Mouse (Mus musculus) limb, embryonic 10.5 days (tissue): ENCODE data around the gene Gria1. TPM values are rescaled to one million over a fixed set of nuclear protein-coding genes. Genes with fewer than 3 reads are reported as not detected.
A peak's percentile ranks its signal among the peaks of the same experiment; 100 is the strongest.

Experiments used
- DNase-seq: peaks from one replicate; pipeline ENCODE4 v3.0.0-alpha.2; 2017; ENCODE audit warnings: low spot score
- H3K27ac ChIP-seq: fragments of 300-500 bp; sonication (generic); 2 replicates; pipeline ENCODE4 v1.5.1; 2016; ENCODE audit warnings: mild to moderate bottlenecking
- H3K27me3 ChIP-seq: fragments of 300-500 bp; sonication (generic); 2 replicates; pipeline ENCODE4 v1.6.1; 2016; ENCODE audit warnings: low read depth, mild to moderate bottlenecking; ENCODE audit not compliant: poor library complexity, severe bottlenecking
- H3K36me3 ChIP-seq: fragments of 300-500 bp; sonication (generic); 2 replicates; pipeline ENCODE4 v1.6.1; 2016; ENCODE audit warnings: mild to moderate bottlenecking, moderate library complexity
- H3K4me1 ChIP-seq: fragments of 300-500 bp; sonication (generic); 2 replicates; pipeline ENCODE4 v1.6.1; 2016
- H3K4me3 ChIP-seq: fragments of 300-500 bp; sonication (generic); 2 replicates; pipeline ENCODE4 v1.5.1; 2016; ENCODE audit warnings: mild to moderate bottlenecking, moderate library complexity
- H3K9me3 ChIP-seq: fragments of 300-500 bp; sonication (generic); replicated peaks from 2 replicates; pipeline ENCODE4 v1.6.1; 2016; ENCODE audit warnings: mild to moderate bottlenecking
- WGBS: fragments of 180-500 bp; shearing (Covaris S2); methylation state at CpG from one replicate; pipeline ENCODE4 v1.1.7; 2016; 5-methylcytosine and 5-hydroxymethylcytosine counted together
- polyA plus RNA-seq: library from polyadenylated mRNA; unstranded; fragments of >200 nt; fragmentation: Nextera tagmentation; extraction: Ambion mirVana; gene quantifications from 2 replicates; pipeline ENCODE4 v1.2.1, GENCODE M21; 2016

The Gria1 gene
- polyA plus RNA-seq, 1 experiment from 2014 or later = 0.48 TPM

- H3K27ac ChIP-seq = no peak overlapping the region
- H3K4me3 ChIP-seq = no peak overlapping the region
- H3K36me3 ChIP-seq = no peaks in the 10 kb centered on the region
- DNase-seq = no peak
- no peaks in the 10 kb centered on the region for H3K9me3 ChIP-seq
- H3K27me3 ChIP-seq = no peaks in the 10 kb centered on the region
- 88% methylated on average over 2 of the region's 2 CpGs for WGBS
- no peaks in the 10 kb centered on the region for H3K4me1 ChIP-seq
Observed at GRCm38 (mm10) chr11:57286119-57286518, 274.9 kb downstream of the Gria1 start.

GRCm38 (mm10) chr11:57297376-57297775 lies 286.2 kb downstream of the Gria1 start:
- Histone ChIP-seq H3K27ac (no peak overlapping the region), H3K27me3 (no peaks in the 10 kb centered on the region), H3K4me1 (peaks cover 4% of the 10 kb centered on the region; the same call in 1 of the 2 replicates), H3K9me3 (no peaks in the 10 kb centered on the region), H3K4me3 (no peak overlapping the region), H3K36me3 (no peaks in the 10 kb centered on the region)
- DNase-seq = no peak
- 92% methylated on average over 8 of the region's 8 CpGs for WGBS

DNA sequence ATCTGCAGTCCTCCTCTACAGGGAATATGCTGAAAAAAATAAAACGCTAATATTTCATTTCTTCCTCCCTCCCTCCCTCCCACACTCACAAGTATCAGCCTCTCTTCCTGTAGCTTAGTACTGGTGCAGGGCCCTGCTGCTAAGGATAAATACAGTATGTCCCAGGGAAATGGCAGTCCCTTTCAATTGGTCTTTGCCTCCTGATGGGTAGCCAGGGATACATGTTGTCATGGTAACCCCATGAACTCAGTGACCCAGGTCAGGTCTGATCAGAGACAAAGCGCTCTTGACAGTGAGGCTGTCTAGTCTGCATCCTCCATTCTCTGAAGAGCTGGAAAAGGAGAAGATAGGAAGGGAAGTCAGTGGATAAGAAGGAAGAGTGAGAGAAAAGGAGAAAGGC lies 287.1 kb downstream of the Gria1 start:
- Histone ChIP-seq H3K4me3 (no peak overlapping the region), H3K4me1 (peaks cover 4% of the 10 kb centered on the region; the same call in 1 of the 2 replicates), H3K27me3 (no peaks in the 10 kb centered on the region), H3K27ac (no peak overlapping the region), H3K36me3 (no peaks in the 10 kb centered on the region), H3K9me3 (no peaks in the 10 kb centered on the region)
- 54% methylated on average over 2 of the region's 2 CpGs for WGBS
- no peak for DNase-seq

- DNase-seq = no peak
- Histone ChIP-seq H3K27ac (no peak overlapping the region), H3K4me1 (peaks cover 4% of the 10 kb centered on the region; the same call in 1 of the 2 replicates), H3K9me3 (no peaks in the 10 kb centered on the region), H3K36me3 (no peaks in the 10 kb centered on the region), H3K27me3 (no peaks in the 10 kb centered on the region), H3K4me3 (no peak overlapping the region)
Observed at GRCm38 (mm10) chr11:57298665-57299064, 287.5 kb downstream of the Gria1 start.

DNA sequence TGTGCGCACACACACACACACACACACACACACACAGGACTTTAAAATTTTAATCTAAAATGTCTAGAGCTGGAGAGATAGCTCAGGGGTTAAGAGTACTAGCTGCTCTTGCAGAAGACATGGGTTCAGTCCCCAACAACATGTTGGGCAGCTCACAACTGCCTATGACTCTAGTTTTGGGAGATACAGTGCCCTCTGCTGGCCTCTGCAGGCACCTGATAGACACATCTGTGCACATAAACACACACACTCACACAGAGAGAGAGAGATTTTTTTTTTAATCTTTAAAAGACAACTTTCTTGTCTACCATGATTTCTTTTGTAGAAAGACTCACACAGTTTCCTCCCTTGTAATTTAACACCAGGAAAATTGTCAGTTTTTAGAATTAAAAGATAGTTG lies 292.4 kb downstream of the Gria1 start:
- 100% methylated on average over 1 of the region's 1 CpGs for WGBS
- no peaks in the 10 kb centered on the region for H3K9me3 ChIP-seq
- H3K27ac ChIP-seq = no peak overlapping the region
- no peak overlapping the region for H3K4me3 ChIP-seq
- no peaks in the 10 kb centered on the region for H3K36me3 ChIP-seq
- no peaks in the 10 kb centered on the region for H3K27me3 ChIP-seq
- H3K4me1 ChIP-seq = no peaks in the 10 kb centered on the region
- no peak for DNase-seq

GRCm38 (mm10) chr11:57306116-57306515 lies 294.9 kb downstream of the Gria1 start:
- no peaks in the 10 kb centered on the region for H3K27me3 ChIP-seq
- no peak overlapping the region for H3K4me3 ChIP-seq
- no peaks in the 10 kb centered on the region for H3K4me1 ChIP-seq
- 92% methylated on average over 2 of the region's 2 CpGs for WGBS
- no peak for DNase-seq
- H3K36me3 ChIP-seq = no peaks in the 10 kb centered on the region
- H3K9me3 ChIP-seq = no peaks in the 10 kb centered on the region
- no peak overlapping the region for H3K27ac ChIP-seq

- WGBS = 93% methylated on average over 1 of the region's 1 CpGs
- DNase-seq = no peak
- Histone ChIP-seq H3K27me3 (no peaks in the 10 kb centered on the region), H3K27ac (no peak overlapping the region), H3K4me1 (no peaks in the 10 kb centered on the region), H3K36me3 (no peaks in the 10 kb centered on the region), H3K4me3 (no peak overlapping the region), H3K9me3 (no peaks in the 10 kb centered on the region)
Observed at GRCm38 (mm10) chr11:57306892-57307291, 295.7 kb downstream of the Gria1 start.

- WGBS = 88% methylated on average over 3 of the region's 3 CpGs
- no peak for DNase-seq
- Histone ChIP-seq H3K36me3 (no peaks in the 10 kb centered on the region), H3K9me3 (no peaks in the 10 kb centered on the region), H3K27me3 (no peaks in the 10 kb centered on the region), H3K4me1 (no peaks in the 10 kb centered on the region), H3K4me3 (no peak overlapping the region), H3K27ac (no peak overlapping the region)
Observed at GRCm38 (mm10) chr11:57317063-57317462, 305.9 kb downstream of the Gria1 start.

DNA sequence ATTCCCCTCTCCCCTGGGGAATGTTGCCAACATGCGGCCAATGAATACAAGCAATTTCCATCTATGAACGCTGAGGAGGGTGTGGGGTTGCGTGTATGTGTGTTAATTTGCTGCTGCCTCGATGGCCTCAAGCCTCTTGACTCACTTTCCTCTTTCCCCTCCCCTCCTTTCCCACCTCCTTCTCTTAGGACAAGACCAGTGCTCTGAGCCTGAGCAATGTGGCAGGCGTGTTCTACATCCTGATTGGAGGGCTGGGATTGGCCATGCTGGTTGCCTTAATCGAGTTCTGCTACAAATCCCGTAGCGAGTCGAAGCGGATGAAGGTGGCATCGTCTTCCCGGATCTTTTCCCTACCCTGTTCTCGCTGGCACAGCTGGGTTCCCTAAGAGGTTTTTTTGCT lies 306.3 kb downstream of the Gria1 start:
- no peak for DNase-seq
- Histone ChIP-seq H3K27ac (no peak overlapping the region), H3K27me3 (no peaks in the 10 kb centered on the region), H3K4me1 (no peaks in the 10 kb centered on the region), H3K36me3 (no peaks in the 10 kb centered on the region), H3K4me3 (no peak overlapping the region), H3K9me3 (no peaks in the 10 kb centered on the region)
- 92% methylated on average over 13 of the region's 13 CpGs for WGBS

DNA sequence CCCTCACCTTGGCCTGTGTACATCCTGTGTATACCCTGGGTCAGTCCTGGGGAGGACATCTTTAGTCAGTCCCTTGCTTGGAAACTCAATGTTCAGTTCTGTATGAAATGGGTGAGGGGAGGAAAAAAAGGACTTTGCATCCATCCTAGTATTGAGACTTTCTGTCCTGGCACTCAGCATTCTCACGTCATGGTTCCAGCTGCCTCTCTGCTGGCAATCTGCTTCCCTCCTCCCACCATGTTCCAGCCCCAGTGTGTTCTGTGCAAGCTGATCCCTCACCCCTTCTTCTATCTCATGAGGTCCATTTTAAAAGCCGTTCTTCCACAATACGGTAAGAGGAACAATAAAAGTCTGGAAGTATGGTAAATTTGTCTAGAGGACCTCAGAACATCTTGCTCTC lies 308.2 kb downstream of the Gria1 start:
- 91% methylated on average over 3 of the region's 3 CpGs for WGBS
- no peaks in the 10 kb centered on the region for H3K27me3 ChIP-seq
- H3K36me3 ChIP-seq = no peaks in the 10 kb centered on the region
- no peak overlapping the region for H3K4me3 ChIP-seq
- no peak overlapping the region for H3K27ac ChIP-seq
- peak; percentile 11 for DNase-seq
- H3K4me1 ChIP-seq = no peaks in the 10 kb centered on the region
- no peaks in the 10 kb centered on the region for H3K9me3 ChIP-seq

DNA sequence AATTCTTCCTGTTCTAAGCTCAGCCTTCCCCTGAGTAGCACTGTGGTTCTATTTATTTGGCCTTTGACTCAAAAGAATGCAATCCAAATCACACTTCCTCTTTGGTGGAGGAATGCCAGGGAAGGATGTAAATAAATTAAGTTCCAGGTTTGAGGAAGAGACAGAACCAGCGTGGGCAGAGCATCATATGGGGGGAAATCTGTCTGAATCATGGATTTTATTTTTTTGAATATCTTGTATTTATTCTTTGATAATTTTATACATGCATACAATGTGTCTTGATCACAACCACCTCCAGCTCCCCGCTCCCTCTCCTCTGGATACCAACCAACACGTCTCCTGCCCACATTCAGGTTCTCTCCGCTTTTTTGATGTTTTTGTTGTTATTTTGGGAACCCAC lies 312.9 kb downstream of the Gria1 start:
- Histone ChIP-seq H3K4me1 (no peaks in the 10 kb centered on the region), H3K4me3 (no peak overlapping the region), H3K9me3 (no peaks in the 10 kb centered on the region), H3K36me3 (no peaks in the 10 kb centered on the region), H3K27me3 (no peaks in the 10 kb centered on the region), H3K27ac (no peak overlapping the region)
- 79% methylated on average over 4 of the region's 4 CpGs for WGBS
- no peak for DNase-seq
